Mouse (Mus musculus): ENCODE measurements around the gene Tmpo. TPM values are rescaled to one million over a fixed set of nuclear protein-coding genes. Genes with fewer than 3 reads are reported as not detected.

The Tmpo gene
- polyA plus RNA-seq, 2 experiments, result 111 to 116 TPM

- no peaks in the 10 kb centered on the region for H3K9me3 ChIP-seq (ENCODE audit: control insufficient read depth, low read length)
- peak; percentile 96 for ATAC-seq (ENCODE audit: insufficient read depth)
- peak overlapping the region; percentile 100 for H3K9ac ChIP-seq (replicated peaks)
- under 1% methylated on average over 68 of the region's 68 CpGs for WGBS (ENCODE audit: insufficient replicate concordance)
- H3K4me1 ChIP-seq (replicated peaks; ENCODE audit: control insufficient read depth in 2 of 2, insufficient read depth in 2 of 2, low read length in 1 of 2), result peaks cover 21 to 23% of the 10 kb centered on the region in 2 experiments
- H3K27me3 ChIP-seq (ENCODE audit: control insufficient read depth, insufficient read depth, low read length), result no peaks in the 10 kb centered on the region
- peak overlapping the region; percentile 99 for H3K27ac ChIP-seq
- peaks cover 17% of the 10 kb centered on the region for H3K36me3 ChIP-seq (replicated peaks; ENCODE audit: control insufficient read depth, insufficient read depth, low read depth)
- H3K4me3 ChIP-seq (ENCODE audit: insufficient read depth in 1 of 2, low read depth in 2 of 2, low read length in 2 of 2), result peak overlapping the region; percentile 73 to 87
- TF ChIP-seq CTCF (IDR thresholded peaks at IDR 0.05; ENCODE audit: low read depth) (no peak), EP300 (IDR thresholded peaks at IDR 0.05; ENCODE audit: low read depth) (no peak; the same call in 1 of the 2 replicates)
- DNase-seq (ENCODE audit: low read depth in 3 of 3, low spot score in 3 of 3), result peak; percentile 93 to 94 (median 94)
- peak overlapping the region; percentile 100 for H3K4me2 ChIP-seq (ENCODE audit: low read depth)
These were observed 9.4 kb downstream of the Tmpo start for GRCm38 (mm10) chr10:91171455-91172328.

GRCm38 (mm10) chr10:91171041-91171440, 10.1 kb downstream of the Tmpo start:
- peak overlapping the region; percentile 100 for H3K9ac ChIP-seq (replicated peaks)
- peak overlapping the region; percentile 73 to 87 for H3K4me3 ChIP-seq (ENCODE audit: insufficient read depth in 1 of 2, low read depth in 2 of 2, low read length in 2 of 2)
- ATAC-seq (ENCODE audit: insufficient read depth) (peak; percentile 29), DNase-seq (ENCODE audit: low read depth in 3 of 3, low spot score in 3 of 3) (no peak)
- TF ChIP-seq EP300 (IDR thresholded peaks at IDR 0.05; ENCODE audit: low read depth) (no peak), CTCF (IDR thresholded peaks at IDR 0.05; ENCODE audit: low read depth) (no peak)
- peak overlapping the region; percentile 93 for H3K27ac ChIP-seq
- WGBS (ENCODE audit: insufficient replicate concordance), result under 1% methylated on average over 53 of the region's 59 CpGs
- no peaks in the 10 kb centered on the region for H3K9me3 ChIP-seq (ENCODE audit: control insufficient read depth, low read length)
- H3K4me1 ChIP-seq (replicated peaks; ENCODE audit: control insufficient read depth in 2 of 2, insufficient read depth in 2 of 2, low read length in 1 of 2), result peaks cover 23 to 26% of the 10 kb centered on the region in 2 experiments
- peak overlapping the region; percentile 100 for H3K4me2 ChIP-seq (ENCODE audit: low read depth)
- H3K36me3 ChIP-seq (replicated peaks; ENCODE audit: control insufficient read depth, insufficient read depth, low read depth), result peaks cover 24% of the 10 kb centered on the region
- H3K27me3 ChIP-seq (ENCODE audit: control insufficient read depth, insufficient read depth, low read length), result no peaks in the 10 kb centered on the region

- Histone ChIP-seq H3K4me1 (replicated peaks; ENCODE audit: control insufficient read depth in 2 of 2, insufficient read depth in 2 of 2, low read length in 1 of 2) (peaks cover 23 to 26% of the 10 kb centered on the region in 2 experiments), H3K36me3 (replicated peaks; ENCODE audit: control insufficient read depth, insufficient read depth, low read depth) (peaks cover 30% of the 10 kb centered on the region), H3K9ac (replicated peaks) (peak overlapping the region; percentile 100), H3K27me3 (ENCODE audit: control insufficient read depth, insufficient read depth, low read length) (no peaks in the 10 kb centered on the region), H3K4me2 (ENCODE audit: low read depth) (peak overlapping the region; percentile 100), H3K27ac (peak overlapping the region; percentile 93), H3K4me3 (ENCODE audit: insufficient read depth in 1 of 2, low read depth in 2 of 2, low read length in 2 of 2) (peak overlapping the region; percentile 73 to 87), H3K9me3 (ENCODE audit: control insufficient read depth, low read length) (no peaks in the 10 kb centered on the region)
- TF ChIP-seq CTCF (IDR thresholded peaks at IDR 0.05; ENCODE audit: low read depth) (peak; percentile 87), EP300 (IDR thresholded peaks at IDR 0.05; ENCODE audit: low read depth) (no peak; the same call in 1 of the 2 replicates)
- DNase-seq (ENCODE audit: low read depth in 3 of 3, low spot score in 3 of 3) (peak; percentile 83 to 90 (median 84)), ATAC-seq (ENCODE audit: insufficient read depth) (peak; percentile 22; the same call in 1 of the 2 replicates)
- under 1% methylated on average over 44 of the region's 50 CpGs for WGBS (ENCODE audit: insufficient replicate concordance)
These were observed 10.8 kb downstream of the Tmpo start for GRCm38 (mm10) chr10:91170143-91170941.

- Histone ChIP-seq H3K9me3 (ENCODE audit: control insufficient read depth, low read length) (no peaks in the 10 kb centered on the region), H3K4me2 (ENCODE audit: low read depth) (peak overlapping the region; percentile 77), H3K4me1 (replicated peaks; ENCODE audit: control insufficient read depth in 2 of 2, insufficient read depth in 2 of 2, low read length in 1 of 2) (peaks cover 23 to 26% of the 10 kb centered on the region in 2 experiments), H3K9ac (replicated peaks) (peak overlapping the region; percentile 100), H3K27ac (peak overlapping the region; percentile 93), H3K36me3 (replicated peaks; ENCODE audit: control insufficient read depth, insufficient read depth, low read depth) (peaks cover 36% of the 10 kb centered on the region), H3K4me3 (ENCODE audit: insufficient read depth in 1 of 2, low read depth in 2 of 2, low read length in 2 of 2) (peak overlapping the region; percentile 73 to 87), H3K27me3 (ENCODE audit: control insufficient read depth, insufficient read depth, low read length) (no peaks in the 10 kb centered on the region)
- 10% methylated on average over 17 of the region's 17 CpGs for WGBS (ENCODE audit: insufficient replicate concordance)
- DNase-seq (ENCODE audit: low read depth in 3 of 3, low spot score in 3 of 3), result no peak
- no peak for ATAC-seq (ENCODE audit: insufficient read depth)
- TF ChIP-seq EP300 (IDR thresholded peaks at IDR 0.05; ENCODE audit: low read depth), result no peak
- no peak for TF ChIP-seq CTCF (IDR thresholded peaks at IDR 0.05; ENCODE audit: low read depth)
These were observed 11.6 kb downstream of the Tmpo start for GRCm38 (mm10) chr10:91169414-91170065.
